Mouse (Mus musculus): Measurements from ENCODE around the gene Heatr3.
"Not testable (repeated sequence)": the region's sequence is repeated elsewhere in the genome, so short reads cannot be mapped to it uniquely, and the experiment has no call there.

The Heatr3 gene

DNA sequence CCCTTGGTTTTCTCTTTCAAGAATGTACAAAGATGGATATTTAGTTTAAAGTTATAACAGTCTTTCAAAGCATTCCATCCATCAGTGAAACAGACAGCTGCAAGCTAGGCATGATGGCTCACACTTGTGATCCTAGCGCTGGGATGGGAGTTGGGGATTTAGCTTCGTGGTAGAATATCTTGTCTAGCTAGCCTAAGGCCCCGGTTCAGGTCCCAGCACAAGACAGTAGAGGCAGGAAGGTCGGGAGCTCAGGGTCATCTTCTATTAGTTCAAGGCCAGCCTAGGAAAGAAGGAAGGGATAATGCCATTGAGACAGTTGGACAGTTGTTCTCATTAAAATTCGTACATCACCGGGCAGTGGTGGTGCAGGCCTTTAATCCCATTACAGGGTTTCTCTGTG lies 48.1 kb downstream of the Heatr3 start:
- DNase-seq (ENCODE audit: low spot score in 2 of 2): no peak

DNA sequence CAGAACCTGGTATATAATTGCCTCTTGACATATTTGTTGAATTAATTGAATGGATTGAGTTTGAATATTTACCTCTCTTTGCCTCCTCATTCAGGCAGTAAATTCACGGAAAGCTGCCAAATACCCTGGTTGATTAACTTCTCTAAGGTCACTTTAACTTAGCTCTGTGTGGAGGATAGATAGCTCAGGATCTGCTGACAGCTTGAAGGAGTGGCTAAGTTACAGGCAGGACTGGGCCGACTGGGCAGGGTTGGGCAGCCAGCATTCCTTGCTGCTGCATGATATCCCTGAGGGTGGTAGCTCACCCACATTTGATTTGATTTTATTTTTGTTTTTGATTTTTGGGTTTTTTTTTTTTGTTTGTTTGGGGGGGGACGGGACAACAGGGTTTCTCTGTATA lies 59.7 kb downstream of the Heatr3 start:
- DNase-seq (ENCODE audit: low spot score in 2 of 2): no peak

DNA sequence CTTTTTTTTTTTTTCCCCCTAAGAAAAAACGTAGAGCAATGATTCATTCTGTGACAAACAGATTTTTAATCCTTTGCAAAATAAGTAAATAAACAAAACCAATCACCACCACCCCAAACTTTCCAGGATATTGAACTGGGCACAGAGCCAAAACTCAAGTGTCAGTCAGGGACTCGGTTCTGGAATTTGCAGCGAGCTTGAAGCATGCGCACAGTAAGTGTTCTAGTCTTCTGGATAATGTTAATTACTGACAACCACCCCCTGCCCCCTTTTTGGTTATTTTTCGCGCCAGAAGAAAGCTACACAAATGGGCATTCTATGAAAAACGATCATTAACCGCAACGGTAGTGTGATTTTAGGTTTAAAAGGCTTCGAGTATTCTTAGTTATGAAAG lies 60.9 kb downstream of the Heatr3 start:
- peak in 1 of 2 experiments; percentile 35 for DNase-seq (ENCODE audit: low spot score in 2 of 2)

GRCm38 (mm10) chr8:88198945-88199571 lies 61.4 kb downstream of the Heatr3 start, which contains the start of gene Tent4b:
Tent4b (plus strand) TSS chr8:88199213.
- DNase-seq (ENCODE audit: low spot score in 2 of 2): peak; percentile 86 to 93

DNA sequence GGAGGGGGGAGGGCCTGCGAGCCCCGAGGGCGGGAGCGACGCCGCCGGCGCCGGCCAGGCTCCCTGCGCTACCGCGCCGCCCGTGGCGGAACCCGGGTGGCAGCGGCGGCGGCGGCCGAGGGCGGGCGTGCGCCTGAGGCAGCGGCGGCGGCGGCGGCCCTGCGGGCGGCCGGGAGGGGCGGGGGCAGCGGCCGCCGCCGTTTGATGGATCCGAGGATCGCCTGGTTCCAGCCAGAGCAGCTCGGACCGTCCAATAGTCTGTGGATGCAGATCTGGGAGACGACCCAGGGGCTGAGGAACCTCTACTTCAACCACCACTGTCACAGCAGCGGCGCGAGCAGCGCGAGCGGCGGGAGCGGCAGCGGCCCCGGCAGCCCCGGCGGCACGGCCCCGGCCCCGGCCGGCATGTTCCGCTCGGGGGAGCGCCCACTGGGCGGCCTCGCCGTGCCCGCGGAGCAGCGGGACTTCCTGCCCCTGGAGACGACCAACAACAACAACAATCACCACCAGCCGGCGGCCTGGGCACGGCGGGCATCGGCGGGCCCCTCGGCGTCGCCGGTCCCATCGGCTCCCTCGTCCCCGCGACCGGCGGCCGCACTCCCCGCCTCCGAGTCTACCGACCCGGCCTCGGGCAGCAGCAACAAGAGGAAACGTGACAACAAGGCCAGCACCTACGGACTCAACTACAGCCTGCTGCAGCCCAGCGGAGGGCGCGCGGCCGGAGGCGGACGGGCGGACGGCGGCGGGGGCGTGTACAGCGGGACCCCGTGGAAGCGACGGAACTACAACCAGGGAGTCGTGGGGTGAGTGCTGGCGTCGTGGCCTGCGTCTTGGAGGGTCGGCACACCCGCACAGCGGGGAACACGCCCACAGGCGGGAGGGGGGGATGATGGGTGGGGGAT lies 62.3 kb downstream of the Heatr3 start:
- peak; percentile 23 for DNase-seq (ENCODE audit: low spot score in 2 of 2)

GRCm38 (mm10) chr8:88200724-88201495 lies 63.3 kb downstream of the Heatr3 start:
- DNase-seq (ENCODE audit: low spot score in 2 of 2): no peak

GRCm38 (mm10) chr8:88201641-88202040 lies 64.0 kb downstream of the Heatr3 start:
- peak in 1 of 2 experiments; percentile 17 for DNase-seq (ENCODE audit: low spot score in 2 of 2)

DNA sequence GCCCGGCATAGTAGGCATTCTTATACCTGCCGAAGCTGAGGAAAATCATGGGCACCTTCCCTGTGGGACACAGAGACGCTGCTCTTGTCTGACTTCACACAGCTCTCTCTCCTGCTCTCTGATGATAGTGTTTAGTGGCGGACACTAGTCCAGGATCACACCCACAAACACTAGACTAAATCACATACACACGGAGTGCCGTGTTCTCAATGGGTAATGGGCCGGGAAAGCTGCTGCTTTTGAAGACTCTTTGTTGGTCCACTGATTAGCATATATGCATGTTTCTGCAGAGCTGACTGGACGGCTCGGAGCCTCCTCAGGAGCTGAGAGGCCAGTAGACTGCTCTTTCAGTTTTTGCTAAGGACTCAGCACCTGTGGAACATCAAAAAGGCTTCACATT lies 68.4 kb downstream of the Heatr3 start:
- DNase-seq (ENCODE audit: low spot score in 2 of 2): no peak

GRCm38 (mm10) chr8:88207121-88207821 lies 69.6 kb downstream of the Heatr3 start:
- no peak for DNase-seq (ENCODE audit: low spot score in 2 of 2)

DNA sequence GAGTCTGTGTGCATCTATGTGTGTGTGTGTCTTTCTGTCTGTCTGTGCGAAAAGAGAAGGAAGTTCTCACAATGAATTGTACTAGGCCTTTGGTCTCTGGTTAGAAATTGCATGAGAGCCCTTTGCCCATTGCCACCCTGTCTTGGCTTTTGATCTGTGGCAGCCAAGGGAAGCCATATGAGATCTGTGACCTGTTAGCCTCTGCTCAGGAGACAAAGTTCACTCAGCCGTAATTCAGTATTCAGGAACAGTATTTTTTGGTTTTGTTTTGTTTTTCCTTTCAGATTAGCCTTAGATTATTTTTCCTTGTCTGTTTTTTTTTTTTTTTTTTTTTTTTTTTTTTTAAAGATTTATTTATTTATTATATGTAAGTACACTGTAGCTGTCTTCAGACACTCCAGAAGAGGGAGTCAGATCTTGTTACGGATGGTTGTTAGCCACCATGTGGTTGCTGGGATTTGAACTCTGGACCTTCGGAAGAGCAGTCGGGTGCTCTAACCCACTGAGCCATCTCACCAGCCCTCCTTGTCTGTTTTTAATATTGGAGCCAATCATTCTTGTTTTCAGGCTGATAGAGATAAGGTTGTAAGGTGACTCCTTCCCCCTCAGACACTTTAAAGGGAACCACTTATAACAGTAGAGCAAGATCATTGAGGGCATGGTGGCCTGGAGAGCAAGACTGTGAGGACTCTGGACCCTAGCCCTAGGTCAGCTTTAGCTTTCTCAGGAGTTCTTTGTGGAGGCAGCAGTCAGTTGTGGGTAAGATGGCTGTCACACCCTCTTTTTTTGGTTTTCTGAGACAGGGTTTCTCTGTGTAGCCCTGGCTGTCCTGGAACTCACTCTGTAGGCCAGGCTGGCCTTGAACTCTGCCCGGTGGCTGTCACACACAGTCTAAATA lies 72.5 kb downstream of the Heatr3 start:
- not testable (repeated sequence) for DNase-seq (ENCODE audit: low spot score in 2 of 2)

DNA sequence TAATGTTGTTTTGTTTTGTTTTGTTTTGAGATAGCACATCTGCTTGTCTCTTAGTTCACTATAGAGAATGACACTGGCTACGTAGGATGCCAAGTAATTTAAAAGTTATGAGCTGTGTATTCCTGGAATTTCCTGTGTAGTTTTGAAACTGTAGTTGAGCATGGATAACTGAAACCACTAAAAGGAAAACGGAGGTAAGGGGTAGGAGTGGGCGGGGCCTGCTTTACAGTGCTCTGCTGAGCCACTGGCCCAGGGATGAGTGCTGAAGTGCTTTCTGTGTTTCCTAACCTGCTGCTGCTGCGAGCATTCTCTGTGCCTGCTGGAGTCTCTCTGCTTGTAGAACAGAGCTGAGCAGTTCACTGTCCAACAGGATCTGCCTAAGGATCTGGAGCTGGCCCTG lies 83.7 kb downstream of the Heatr3 start:
- no peak for DNase-seq (ENCODE audit: low spot score in 2 of 2)

Measured in right cerebral cortex, adult 2 months (tissue).